Mouse (Mus musculus): Measurements from ENCODE around the gene Aldh9a1.
"Not testable (repeated sequence)": the region's sequence is repeated elsewhere in the genome, so short reads cannot be mapped to it uniquely, and the experiment has no call there.

GRCm38 (mm10) chr1:167345994-167346520 lies 3.7 kb upstream of the Aldh9a1 start:
- not testable (repeated sequence) for TF ChIP-seq GATA1 (IDR thresholded peaks at IDR 0.05; ENCODE audit: borderline replicate concordance, low read length); FLI1 (IDR thresholded peaks at IDR 0.05; ENCODE audit: low read length)

Data from megakaryocyte, embryonic 14.5 days (primary cell).